Mouse (Mus musculus) gastrocnemius, postnatal 36 days (tissue): ENCODE measurements around the gene Htr5a. TPM values are rescaled to one million over a fixed set of nuclear protein-coding genes. Genes with fewer than 3 reads are reported as not detected.

Source experiments
- DNase-seq, 2 experiments: peaks; one replicate each; pipeline ENCODE4 v3.0.0; 2022
- intact Hi-C: fragments of 180-260 bp; cut with DNase I; formaldehyde crosslinking; loops from one replicate; pipeline ENCODE4 v1.15.1; 2025
- long read RNA-seq, 2 experiments: library from polyadenylated mRNA; stranded (forward); transcript quantifications; one replicate each; pipeline ENCODE4 v2.0.0; 2021
- total RNA-seq, 2 experiments: library from RNA; stranded (reverse); gene quantifications; 2 replicates each; pipeline ENCODE4 v1.2.3; 2021

Htr5a gene
- not detected for total RNA-seq
- long read RNA-seq, experiment 1 = 0 reads
- long read RNA-seq, experiment 2 = 0 reads

GRCm38 (mm10) chr5:27841701-27842295 lies at the start of gene Htr5a:
TSS of gene Htr5a (plus strand) at chr5:27842149.
- DNase-seq = no peak
- intact Hi-C loops = no loop called here

GRCm38 (mm10) chr5:27792173-27792470 lies 49.8 kb upstream of the Htr5a start:
- intact Hi-C loops = loop anchor here (10.0 kb wide), 1 partner anchor 273 kb away; no protein-coding TSS in a partner anchor
- DNase-seq = no peak

- intact Hi-C loops = loop anchor here (10.0 kb wide), 1 partner anchor 272 kb away; no protein-coding TSS in a partner anchor
- DNase-seq = no peak
Observed at GRCm38 (mm10) chr5:27792531-27793205, 49.3 kb upstream of the Htr5a start.

- intact Hi-C loops = loop anchor here (10.0 kb wide), 1 partner anchor 271 kb away; no protein-coding TSS in a partner anchor
- peak; percentile 25 to 28 for DNase-seq
Observed at GRCm38 (mm10) chr5:27793923-27794322, 48.0 kb upstream of the Htr5a start.

- DNase-seq = no peak
- intact Hi-C loops = no loop called here
Observed at GRCm38 (mm10) chr5:27814282-27814681, 27.7 kb upstream of the Htr5a start.

- no peak for DNase-seq
- intact Hi-C loops = no loop called here
Observed at GRCm38 (mm10) chr5:27818840-27819672, 22.9 kb upstream of the Htr5a start.

- intact Hi-C loops = no loop called here
- DNase-seq = no peak
Observed at GRCm38 (mm10) chr5:27821161-27821560, 20.8 kb upstream of the Htr5a start.

GRCm38 (mm10) chr5:27827971-27828370 lies 14.0 kb upstream of the Htr5a start:
- no peak for DNase-seq
- intact Hi-C loops = no loop called here

- DNase-seq = no peak
- intact Hi-C loops = no loop called here
Observed at GRCm38 (mm10) chr5:27835096-27835495, 6.9 kb upstream of the Htr5a start.

GRCm38 (mm10) chr5:27838061-27838460 lies 3.9 kb upstream of the Htr5a start:
- no peak for DNase-seq
- intact Hi-C loops = no loop called here

GRCm38 (mm10) chr5:27842671-27843320 lies 847 bp downstream of the Htr5a start:
- intact Hi-C loops = no loop called here
- DNase-seq = no peak

GRCm38 (mm10) chr5:27846979-27847378 lies 5.0 kb downstream of the Htr5a start:
- DNase-seq = no peak
- intact Hi-C loops = no loop called here

- intact Hi-C loops = no loop called here
- no peak for DNase-seq
Observed at GRCm38 (mm10) chr5:27854290-27854689, 12.3 kb downstream of the Htr5a start.

GRCm38 (mm10) chr5:27855726-27856125 lies 13.8 kb downstream of the Htr5a start:
- intact Hi-C loops = no loop called here
- DNase-seq = no peak

- intact Hi-C loops = no loop called here
- DNase-seq = no peak
Observed at GRCm38 (mm10) chr5:27873240-27874082, 31.5 kb downstream of the Htr5a start.

GRCm38 (mm10) chr5:27874211-27874610 lies 32.3 kb downstream of the Htr5a start:
- intact Hi-C loops = no loop called here
- DNase-seq = no peak

- no peak for DNase-seq
- intact Hi-C loops = no loop called here
Observed at GRCm38 (mm10) chr5:27875341-27876105, 33.6 kb downstream of the Htr5a start.

- DNase-seq = no peak
- intact Hi-C loops = no loop called here
Observed at GRCm38 (mm10) chr5:27878356-27878755, 36.4 kb downstream of the Htr5a start.

- DNase-seq = no peak
- intact Hi-C loops = no loop called here
Observed at GRCm38 (mm10) chr5:27879726-27880125, 37.8 kb downstream of the Htr5a start.
